Mouse (Mus musculus) liver, embryonic 15.5 days (tissue): ENCODE results near the gene Otud4. TPM values are rescaled to one million over a fixed set of nuclear protein-coding genes. Genes with fewer than 3 reads are reported as not detected.
"Not testable (repeated sequence)": the region's sequence is repeated elsewhere in the genome, so short reads cannot be mapped to it uniquely, and the experiment has no call there.

ENCODE experiments used
- ATAC-seq: fragments of 200-750 bp; cut with Nextera tagmentation; 2 replicates; pipeline ENCODE4 v1.8.0; 2017; ENCODE audit warnings: moderate number of reproducible peaks, mild to moderate bottlenecking, moderate library complexity; ENCODE audit not compliant: insufficient read depth
- H3K27ac ChIP-seq: fragments of 300-500 bp; sonication (generic); replicated peaks from 2 replicates; pipeline ENCODE4 v1.5.1; 2015; ENCODE audit warnings: mild to moderate bottlenecking, inconsistent platforms
- H3K27me3 ChIP-seq: fragments of 300-500 bp; sonication (generic); 2 replicates; pipeline ENCODE4 v1.6.1; 2015; ENCODE audit warnings: mild to moderate bottlenecking, inconsistent platforms
- H3K36me3 ChIP-seq: fragments of 300-500 bp; sonication (generic); replicated peaks from 2 replicates; pipeline ENCODE4 v1.6.1; 2015; ENCODE audit warnings: moderate library complexity, mild to moderate bottlenecking, inconsistent platforms
- H3K4me1 ChIP-seq: fragments of 300-500 bp; sonication (generic); replicated peaks from 2 replicates; pipeline ENCODE4 v1.6.1; 2015; ENCODE audit warnings: inconsistent platforms
- H3K4me2 ChIP-seq: fragments of 300-500 bp; sonication (generic); 2 replicates; pipeline ENCODE4 v1.6.1; 2015; ENCODE audit warnings: moderate library complexity, mild to moderate bottlenecking, inconsistent platforms
- H3K4me3 ChIP-seq: fragments of 300-500 bp; sonication (generic); replicated peaks from 2 replicates; pipeline ENCODE4 v1.5.1; 2015; ENCODE audit warnings: mild to moderate bottlenecking, inconsistent platforms
- H3K9ac ChIP-seq: fragments of 300-500 bp; sonication (generic); 2 replicates; pipeline ENCODE4 v1.6.1; 2015; ENCODE audit warnings: moderate library complexity, mild to moderate bottlenecking, inconsistent platforms
- H3K9me3 ChIP-seq: fragments of 300-500 bp; sonication (generic); replicated peaks from 2 replicates; pipeline ENCODE4 v1.6.1; 2016; ENCODE audit warnings: inconsistent platforms
- WGBS: fragments of 180-500 bp; shearing (Covaris S2); methylation state at CpG from one replicate; pipeline ENCODE4 v1.1.7; 2015; ENCODE audit warnings: mixed read lengths; ENCODE audit not compliant: insufficient replicate concordance; 5-methylcytosine and 5-hydroxymethylcytosine counted together
- polyA plus RNA-seq: library from polyadenylated mRNA; unstranded; fragments of >200 nt; fragmentation: Nextera tagmentation; extraction: Ambion mirVana; gene quantifications from 2 replicates; pipeline ENCODE4 v1.2.1, GENCODE M21; 2015

Otud4 gene
- polyA plus RNA-seq, 1 experiment from 2014 or later, result 5.8 TPM

GRCm38 (mm10) chr8:79638707-79639549, 490 bp upstream of the Otud4 start:
- WGBS, result under 1% methylated on average over 77 of the region's 77 CpGs
- H3K9me3 ChIP-seq, result no peaks in the 10 kb centered on the region
- H3K4me1 ChIP-seq, result peaks cover 29% of the 10 kb centered on the region
- H3K4me3 ChIP-seq, result peak overlapping the region; percentile 94
- peak overlapping the region; percentile 76 for H3K4me2 ChIP-seq
- H3K27ac ChIP-seq, result peak overlapping the region; percentile 97
- H3K9ac ChIP-seq, result peak overlapping the region; percentile 94
- peak; percentile 99 for ATAC-seq
- peaks cover 7% of the 10 kb centered on the region; the same call in 1 of the 2 replicates for H3K36me3 ChIP-seq
- H3K27me3 ChIP-seq, result no peaks in the 10 kb centered on the region

GRCm38 (mm10) chr8:79641119-79641518, 1.7 kb downstream of the Otud4 start:
- no peak overlapping the region; the same call in 1 of the 2 replicates for H3K27ac ChIP-seq
- H3K27me3 ChIP-seq, result no peaks in the 10 kb centered on the region
- H3K9ac ChIP-seq, result peak overlapping the region; percentile 94
- H3K9me3 ChIP-seq, result no peaks in the 10 kb centered on the region
- WGBS, result 0% methylated on average over 1 of the region's 1 CpGs
- no peak for ATAC-seq
- H3K4me1 ChIP-seq, result peaks cover 35% of the 10 kb centered on the region
- H3K4me3 ChIP-seq, result peak overlapping the region; percentile 94
- peak overlapping the region; percentile 76 for H3K4me2 ChIP-seq
- peaks cover 24% of the 10 kb centered on the region for H3K36me3 ChIP-seq

GRCm38 (mm10) chr8:79649569-79649968, 10.2 kb downstream of the Otud4 start:
- Histone ChIP-seq H3K4me1 (peaks cover under 1% of the 10 kb centered on the region; the same call in 1 of the 2 replicates), H3K36me3 (peaks cover 64% of the 10 kb centered on the region), H3K27me3 (no peaks in the 10 kb centered on the region), H3K9ac (no peak overlapping the region), H3K9me3 (no peaks in the 10 kb centered on the region), H3K4me3 (no peak overlapping the region), H3K27ac (no peak overlapping the region), H3K4me2 (no peak overlapping the region)
- ATAC-seq, result no peak
- WGBS, result 90% methylated on average over 4 of the region's 4 CpGs

DNA sequence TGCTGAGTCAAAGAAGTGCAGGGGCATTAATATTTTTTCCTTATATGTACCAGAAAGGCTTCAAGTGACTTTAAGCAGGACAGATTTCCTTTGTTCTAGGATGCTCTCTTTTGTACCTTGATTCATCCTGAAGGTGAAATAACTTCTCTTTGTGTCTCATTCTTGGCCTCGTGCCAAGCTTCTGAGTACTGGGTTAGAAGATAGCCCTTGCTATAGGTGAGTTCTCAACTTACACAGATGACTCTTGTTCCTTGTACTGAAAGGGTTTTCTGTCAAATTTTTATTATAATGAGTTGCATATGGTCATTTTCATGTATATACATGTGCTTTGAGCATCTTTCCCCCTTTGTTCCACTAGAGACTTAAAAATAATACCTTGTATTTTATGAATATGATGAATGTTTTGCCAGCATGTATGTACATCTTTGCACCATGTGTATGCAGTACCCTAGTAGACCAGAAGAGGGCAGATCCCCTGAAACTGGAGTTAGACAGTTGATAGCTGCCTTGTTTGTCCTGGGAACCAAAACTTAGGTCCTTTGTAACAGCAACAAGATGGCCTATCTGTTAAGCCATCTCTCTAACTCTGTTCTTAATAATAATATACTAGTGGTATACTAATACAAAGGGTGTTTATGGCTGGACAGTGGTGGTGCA, 10.9 kb downstream of the Otud4 start:
- no peak overlapping the region for H3K4me3 ChIP-seq
- H3K4me2 ChIP-seq, result no peak overlapping the region
- no peaks in the 10 kb centered on the region; the same call in 1 of the 2 replicates for H3K4me1 ChIP-seq
- no peak overlapping the region for H3K9ac ChIP-seq
- H3K27me3 ChIP-seq, result no peaks in the 10 kb centered on the region
- H3K27ac ChIP-seq, result no peak overlapping the region
- 72% methylated on average over 1 of the region's 1 CpGs for WGBS
- peaks cover 67% of the 10 kb centered on the region for H3K36me3 ChIP-seq
- no peaks in the 10 kb centered on the region for H3K9me3 ChIP-seq
- ATAC-seq, result no peak

- no peak for ATAC-seq
- no peak overlapping the region for H3K4me2 ChIP-seq
- H3K9ac ChIP-seq, result no peak overlapping the region
- H3K27me3 ChIP-seq, result no peaks in the 10 kb centered on the region
- no peak overlapping the region for H3K4me3 ChIP-seq
- no peaks in the 10 kb centered on the region for H3K4me1 ChIP-seq
- 79% methylated on average over 4 of the region's 4 CpGs for WGBS
- H3K36me3 ChIP-seq, result peaks cover 70% of the 10 kb centered on the region
- H3K9me3 ChIP-seq, result no peaks in the 10 kb centered on the region
- H3K27ac ChIP-seq, result no peak overlapping the region
These were observed 14.3 kb downstream of the Otud4 start for GRCm38 (mm10) chr8:79653736-79654135.

DNA sequence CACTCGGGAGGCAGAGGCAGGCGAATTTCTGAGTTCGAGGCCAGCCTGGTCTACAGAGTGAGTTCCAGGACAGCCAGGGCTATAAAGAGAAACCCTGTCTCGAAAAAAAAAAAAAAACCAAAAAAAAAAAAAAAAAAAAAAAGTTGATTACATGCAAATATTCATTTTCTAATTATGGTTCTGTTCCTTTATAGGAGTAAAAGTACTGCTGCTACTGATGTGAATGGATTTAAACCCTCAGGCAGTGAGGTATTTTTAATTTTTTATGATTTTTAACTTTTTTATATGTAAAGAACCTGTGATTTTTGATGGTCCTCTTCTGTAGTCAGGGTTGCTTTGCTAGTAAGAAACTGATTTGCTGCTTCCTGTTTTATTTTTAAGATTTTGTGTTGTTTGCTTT, 19.3 kb downstream of the Otud4 start:
- not testable (repeated sequence) for H3K9me3 ChIP-seq, H3K4me1 ChIP-seq, H3K4me3 ChIP-seq, H3K9ac ChIP-seq, H3K27me3 ChIP-seq, ATAC-seq, H3K4me2 ChIP-seq, H3K27ac ChIP-seq
- H3K36me3 ChIP-seq, result peaks cover 82% of the 10 kb centered on the region
- 71% methylated on average over 4 of the region's 4 CpGs for WGBS

GRCm38 (mm10) chr8:79676461-79676860, 37.0 kb downstream of the Otud4 start:
- H3K9ac ChIP-seq, result no peak overlapping the region
- peaks cover 10% of the 10 kb centered on the region for H3K4me1 ChIP-seq
- H3K36me3 ChIP-seq, result peaks cover 45% of the 10 kb centered on the region
- H3K27me3 ChIP-seq, result no peaks in the 10 kb centered on the region
- 90% methylated on average over 4 of the region's 4 CpGs for WGBS
- no peak for ATAC-seq
- H3K9me3 ChIP-seq, result no peaks in the 10 kb centered on the region
- H3K4me2 ChIP-seq, result no peak overlapping the region
- H3K4me3 ChIP-seq, result no peak overlapping the region
- H3K27ac ChIP-seq, result no peak overlapping the region

- no peak overlapping the region for H3K4me3 ChIP-seq
- H3K27ac ChIP-seq, result no peak overlapping the region
- H3K9me3 ChIP-seq, result no peaks in the 10 kb centered on the region
- H3K27me3 ChIP-seq, result no peaks in the 10 kb centered on the region
- no peak overlapping the region for H3K4me2 ChIP-seq
- peaks cover 37% of the 10 kb centered on the region for H3K36me3 ChIP-seq
- WGBS, result 12% methylated on average over 5 of the region's 5 CpGs
- ATAC-seq, result no peak
- H3K4me1 ChIP-seq, result peaks cover 10% of the 10 kb centered on the region
- no peak overlapping the region for H3K9ac ChIP-seq
These were observed 39.6 kb downstream of the Otud4 start for GRCm38 (mm10) chr8:79679005-79679404.

DNA sequence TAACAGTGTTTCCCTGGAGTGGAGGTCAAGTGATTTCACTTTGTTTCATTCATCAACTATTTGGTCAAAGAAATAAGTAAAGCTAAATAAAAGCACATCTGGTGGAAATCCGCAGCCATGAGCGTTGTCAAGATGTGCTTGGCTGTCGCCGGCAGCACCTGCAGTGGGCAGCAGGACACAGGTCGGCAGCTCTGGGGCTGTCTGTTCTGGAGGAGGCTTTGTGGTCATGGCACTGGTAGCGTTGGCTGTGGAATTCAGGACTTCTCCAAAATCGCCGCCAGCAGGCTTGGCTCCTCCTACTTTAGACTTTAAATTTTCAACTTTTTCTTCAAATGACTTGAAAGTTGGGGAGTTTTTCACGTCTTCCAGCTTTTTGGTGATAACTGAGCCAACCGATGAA, 40.7 kb downstream of the Otud4 start:
- H3K9ac ChIP-seq, result peak overlapping the region; percentile 12; the same call in 1 of the 2 replicates
- H3K27me3 ChIP-seq, H3K27ac ChIP-seq, ATAC-seq, H3K9me3 ChIP-seq: not testable (repeated sequence)
- H3K4me2 ChIP-seq, result peak overlapping the region; percentile 66
- peaks cover 10% of the 10 kb centered on the region for H3K4me1 ChIP-seq
- peaks cover 39% of the 10 kb centered on the region for H3K36me3 ChIP-seq
- H3K4me3 ChIP-seq, result peak overlapping the region; percentile 56
- WGBS, result 30% methylated on average over 10 of the region's 10 CpGs

DNA sequence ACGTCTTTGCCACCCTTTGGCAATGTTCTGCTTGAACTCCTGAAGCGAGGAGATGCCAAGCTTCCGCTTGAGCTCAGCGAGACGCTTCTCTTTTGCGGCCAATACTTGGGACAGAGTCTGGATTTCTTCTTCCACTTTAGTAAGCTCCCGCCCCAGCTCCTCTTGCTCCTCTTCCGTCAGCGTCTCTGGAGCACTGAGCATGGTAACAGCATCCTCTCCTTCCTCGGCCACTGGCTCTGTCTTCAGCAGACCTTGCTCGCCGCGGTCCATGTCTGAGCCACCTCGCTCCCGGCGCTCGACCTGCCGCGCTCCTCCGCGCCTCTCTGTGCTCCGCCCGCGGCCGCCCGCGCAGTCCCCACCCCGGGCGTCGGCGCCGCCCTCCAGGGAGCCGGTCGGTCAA, 41.1 kb downstream of the Otud4 start:
- Histone ChIP-seq H3K4me3 (peak overlapping the region; percentile 56), H3K9me3 (no peaks in the 10 kb centered on the region), H3K4me1 (peaks cover 10% of the 10 kb centered on the region), H3K9ac (peak overlapping the region; percentile 12; the same call in 1 of the 2 replicates), H3K27me3 (no peaks in the 10 kb centered on the region), H3K27ac (no peak overlapping the region), H3K36me3 (peaks cover 39% of the 10 kb centered on the region), H3K4me2 (peak overlapping the region; percentile 66)
- peak; percentile 79 for ATAC-seq
- WGBS, result 5% methylated on average over 34 of the region's 34 CpGs

DNA sequence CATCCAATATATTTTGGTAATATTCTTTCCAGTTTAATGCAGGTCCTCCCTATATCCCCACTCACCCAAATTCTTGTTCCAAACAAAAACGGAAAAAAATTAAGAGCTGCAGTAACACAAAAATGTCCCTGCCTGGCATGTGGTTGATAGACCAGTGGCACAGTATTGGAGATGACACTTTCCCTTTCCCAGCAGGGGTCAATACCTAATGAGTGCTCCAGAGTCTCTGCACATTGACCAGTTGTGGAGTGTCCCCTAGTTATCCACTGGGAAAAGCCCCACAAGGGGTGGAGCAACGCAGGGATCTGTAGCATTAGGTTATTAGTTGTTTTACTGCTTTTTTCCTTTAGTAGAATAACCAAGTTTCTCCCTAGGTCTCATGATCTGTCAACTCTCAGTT, 41.5 kb downstream of the Otud4 start:
- Histone ChIP-seq H3K36me3 (peaks cover 43% of the 10 kb centered on the region), H3K9me3 (no peaks in the 10 kb centered on the region), H3K9ac (no peak overlapping the region), H3K27me3 (no peaks in the 10 kb centered on the region), H3K4me1 (peaks cover 10% of the 10 kb centered on the region), H3K4me2 (peak overlapping the region; percentile 66), H3K27ac (no peak overlapping the region), H3K4me3 (peak overlapping the region; percentile 56)
- ATAC-seq, result peak; percentile 53
- 25% methylated on average over 2 of the region's 2 CpGs for WGBS
